Mouse (Mus musculus) cerebellum, adult 2 months (tissue): Measurements from ENCODE around the gene Xrcc6. TPM values are rescaled to one million over a fixed set of nuclear protein-coding genes. Genes with fewer than 3 reads are reported as not detected.

Source experiments
- DNase-seq, 2 experiments: peaks; one replicate each; pipeline ENCODE4 v3.0.0; 2021
- H3K27ac ChIP-seq: fragments of 200-500 bp; 2 replicates; pipeline ENCODE4 v1.5.1; 2012; ENCODE audit warnings: low read length, control low read depth, inconsistent platforms; ENCODE audit not compliant: insufficient read depth
- H3K27me3 ChIP-seq: fragments of 200-500 bp; 2 replicates; pipeline ENCODE4 v1.6.1; 2012; ENCODE audit warnings: inconsistent platforms, mild to moderate bottlenecking, low read length, moderate library complexity; ENCODE audit not compliant: control insufficient read depth, insufficient read depth
- H3K4me1 ChIP-seq: fragments of 200-500 bp; 2 replicates; pipeline ENCODE4 v1.6.1; 2011; ENCODE audit warnings: low read length; ENCODE audit not compliant: control insufficient read depth, insufficient read depth
- H3K4me3 ChIP-seq: fragments of 200-500 bp; replicated peaks from 2 replicates; pipeline ENCODE3; 2011; ENCODE audit warnings: mild to moderate bottlenecking, low read depth, low read length, control low read depth; ENCODE audit not compliant: insufficient read depth
- CTCF ChIP-seq: fragments of 200-500 bp; IDR thresholded peaks from 2 replicates; pipeline ENCODE4 v1.5.1; 2011; ENCODE audit warnings: low read depth, mild to moderate bottlenecking, control low read depth, low read length, moderate library complexity, borderline replicate concordance; ENCODE audit not compliant: insufficient read depth
- POLR2A ChIP-seq: fragments of 200-500 bp; IDR thresholded peaks from 2 replicates; pipeline ENCODE4 v1.6.1; 2011; ENCODE audit warnings: low read length, control low read depth, borderline replicate concordance; ENCODE audit not compliant: insufficient read depth
- WGBS: fragments of 180-500 bp; shearing (Covaris S2); methylation state at CpG from one replicate; pipeline ENCODE4 v1.1.7; 2018; 5-methylcytosine and 5-hydroxymethylcytosine counted together
- polyA plus RNA-seq: library from polyadenylated mRNA; depleted of rRNA; stranded (reverse); fragments of >200 nt; gene quantifications from 2 replicates; pipeline ENCODE4 v1.2.3, GENCODE M21; 2012; rRNA removed

The Xrcc6 gene
- polyA plus RNA-seq, 1 experiment, result 37.9 TPM

DNA sequence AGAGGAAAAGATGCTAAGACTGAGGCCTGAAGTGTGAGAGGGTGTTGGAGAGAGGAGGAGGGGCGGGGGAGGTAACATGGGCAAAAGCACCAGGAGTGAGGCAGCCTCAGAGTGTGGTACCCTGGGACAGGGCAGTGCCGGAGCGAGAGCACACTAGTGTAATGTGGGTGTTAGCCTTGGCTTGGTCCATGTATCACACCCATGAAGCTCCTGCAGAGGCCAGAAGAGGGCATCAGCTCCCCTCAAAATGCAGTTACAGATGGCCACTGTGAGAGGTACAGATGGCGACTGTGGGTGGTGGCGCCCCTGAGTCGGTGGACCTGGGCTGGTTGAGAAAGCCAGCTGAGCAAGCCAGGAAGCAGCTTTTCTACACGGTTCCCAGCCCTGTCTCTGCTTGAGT lies 93.5 kb downstream of the Xrcc6 start:
- no peaks in the 10 kb centered on the region for H3K27me3 ChIP-seq
- no peak overlapping the region for H3K4me3 ChIP-seq
- peak; percentile 84 to 85 for DNase-seq
- TF ChIP-seq POLR2A (no peak), CTCF (peak; percentile 95)
- H3K27ac ChIP-seq, result no peak overlapping the region
- WGBS, result 11% methylated on average over 7 of the region's 7 CpGs
- H3K4me1 ChIP-seq, result peaks cover 10% of the 10 kb centered on the region

GRCm38 (mm10) chr15:82085606-82086005 lies 98.0 kb downstream of the Xrcc6 start:
- no peak overlapping the region for H3K4me3 ChIP-seq
- peaks cover 10% of the 10 kb centered on the region for H3K4me1 ChIP-seq
- no peak overlapping the region for H3K27ac ChIP-seq
- WGBS, result 90% methylated on average over 9 of the region's 9 CpGs
- TF ChIP-seq POLR2A, result no peak
- DNase-seq, result no peak
- H3K27me3 ChIP-seq, result no peaks in the 10 kb centered on the region

GRCm38 (mm10) chr15:82086131-82086530 lies 98.5 kb downstream of the Xrcc6 start:
- H3K27ac ChIP-seq, result no peak overlapping the region
- no peaks in the 10 kb centered on the region for H3K27me3 ChIP-seq
- no peak for DNase-seq
- 71% methylated on average over 12 of the region's 12 CpGs for WGBS
- TF ChIP-seq POLR2A (no peak), CTCF (no peak)
- no peak overlapping the region for H3K4me3 ChIP-seq
- peaks cover 7% of the 10 kb centered on the region for H3K4me1 ChIP-seq

DNA sequence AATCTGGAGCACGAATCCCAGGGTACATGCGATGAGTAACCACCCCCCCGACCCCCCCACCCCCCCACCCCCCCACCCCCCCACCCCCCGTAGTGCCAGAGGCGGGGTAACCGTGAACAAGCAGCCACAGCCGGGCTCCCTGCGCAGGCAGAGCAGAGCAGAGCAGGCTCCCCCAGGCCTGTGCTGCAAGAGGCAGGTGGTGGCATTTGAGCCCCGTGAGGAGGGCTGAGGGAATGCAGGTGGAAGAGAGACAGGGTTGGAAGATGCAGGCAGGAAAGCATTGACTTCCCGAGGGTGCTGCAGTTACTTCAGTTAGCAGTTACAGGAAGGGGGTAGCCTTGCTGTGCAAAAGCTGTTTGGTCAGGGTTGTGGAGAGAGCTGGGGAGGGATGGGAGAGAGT lies 99.6 kb downstream of the Xrcc6 start:
- no peak for TF ChIP-seq POLR2A
- TF ChIP-seq CTCF, result peak; percentile 16; the same call in 1 of the 2 replicates
- 10% methylated on average over 10 of the region's 10 CpGs for WGBS
- Histone ChIP-seq H3K27me3 (no peaks in the 10 kb centered on the region), H3K4me3 (no peak overlapping the region), H3K27ac (no peak overlapping the region), H3K4me1 (no peaks in the 10 kb centered on the region; the same call in 1 of the 2 replicates)
- no peak for DNase-seq

Other genes starting within 250 kb of the Xrcc6 start
- gene Zc3h7b, start 242.8 kb upstream of the Xrcc6 start, polyA plus RNA-seq, result 67.0 and 72.1 TPM in 2 replicates
- gene Rangap1, start 242.3 kb upstream of the Xrcc6 start, polyA plus RNA-seq, result 102 and 113 TPM in 2 replicates
- gene Tef, start 185.4 kb upstream of the Xrcc6 start, polyA plus RNA-seq, result 279 and 288 TPM in 2 replicates
- gene Tob2, start 129.0 kb upstream of the Xrcc6 start, polyA plus RNA-seq, result 36.9 and 51.5 TPM in 2 replicates
- 62.4 and 67.3 TPM in 2 replicates for gene Phf5a, start 115.9 kb upstream of the Xrcc6 start, polyA plus RNA-seq
- 621 and 638 TPM in 2 replicates for gene Aco2, start 115.5 kb upstream of the Xrcc6 start, polyA plus RNA-seq
- 50.4 and 51.2 TPM in 2 replicates for gene Polr3h, start 61.6 kb upstream of the Xrcc6 start, polyA plus RNA-seq
- gene Csdc2, start 51.1 kb upstream of the Xrcc6 start, polyA plus RNA-seq, result 258 and 264 TPM in 2 replicates
- 249 and 289 TPM in 2 replicates for gene Pmm1, start 26.9 kb upstream of the Xrcc6 start, polyA plus RNA-seq
- gene 1700029P11Rik, start 7.3 kb upstream of the Xrcc6 start, polyA plus RNA-seq, result not detected in 2 replicates
- gene Desi1, start 46.0 kb downstream of the Xrcc6 start, polyA plus RNA-seq, result 142 and 156 TPM in 2 replicates
- gene Snu13, start 59.8 kb downstream of the Xrcc6 start, polyA plus RNA-seq, result 114 and 124 TPM in 2 replicates
- gene 4930407I10Rik, start 71.3 kb downstream of the Xrcc6 start, polyA plus RNA-seq, result not detected in 2 replicates
- 0.06 and 0.13 TPM in 2 replicates for gene Mei1, start 82.2 kb downstream of the Xrcc6 start, polyA plus RNA-seq
- 15.4 and 15.5 TPM in 2 replicates for gene Ccdc134, start 140.1 kb downstream of the Xrcc6 start, polyA plus RNA-seq
- gene Srebf2, start 159.3 kb downstream of the Xrcc6 start, polyA plus RNA-seq, result 104 and 105 TPM in 2 replicates
- gene Shisa8, start 225.0 kb downstream of the Xrcc6 start, polyA plus RNA-seq, result 65.4 and 69.9 TPM in 2 replicates
- 0.89 and 0.93 TPM in 2 replicates for gene Tnfrsf13c, start 236.5 kb downstream of the Xrcc6 start, polyA plus RNA-seq